Mouse (Mus musculus): ENCODE data around the gene Mospd1.

GRCm38 (mm10) chrX:53330396-53330795 lies 39.9 kb downstream of the Mospd1 start:
- TF ChIP-seq TAL1 (IDR thresholded peaks at IDR 0.05; ENCODE audit: low read length): no peak
- no peak for TF ChIP-seq GATA1 (IDR thresholded peaks at IDR 0.05; ENCODE audit: low read length)

Data from erythroblast, embryonic 14.5 days (primary cell).